Mouse (Mus musculus) liver, embryonic 14.5 days (tissue): ENCODE measurements at regions not wholly inside any gene's neighbourhood (a gene's known extent, or its start where the extent isn't known, plus 50 kb on each side); places are given as distances from the start of the nearest gene placed in this dataset.

ENCODE experiments used
- CTCF ChIP-seq: IDR thresholded peaks from 2 replicates; pipeline ENCODE4 v1.5.1; 2016; ENCODE audit warnings: antibody characterized with exemption, low read depth, control low read depth
- EP300 ChIP-seq: IDR thresholded peaks from 2 replicates; pipeline ENCODE4 v1.6.1; 2016; ENCODE audit warnings: antibody characterized with exemption, low read depth

DNA sequence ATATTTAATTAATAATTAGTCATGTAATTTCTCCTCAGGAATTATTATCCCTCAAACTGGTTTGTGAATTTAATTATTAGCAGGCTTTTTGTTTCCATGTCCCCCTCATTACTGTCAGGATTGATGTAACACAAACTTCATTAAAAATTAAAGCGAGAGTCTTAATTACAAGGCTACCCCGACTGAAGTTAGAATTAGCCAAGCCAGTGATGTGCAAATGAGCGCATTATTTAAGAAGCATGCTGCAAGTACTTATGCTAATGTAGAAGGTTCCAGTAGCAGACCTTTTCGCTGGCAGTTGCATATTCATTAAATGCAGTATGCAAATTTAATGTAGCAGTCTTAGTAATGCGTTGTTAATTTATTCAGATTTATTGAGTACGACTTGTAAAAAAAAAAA is 84.0 kb upstream of the Foxb1 start:
- no peak for TF ChIP-seq EP300
- TF ChIP-seq CTCF, result no peak
